Mouse (Mus musculus) B cell, adult 2 months (primary cell): ENCODE measurements around the gene Spred3.
A peak's percentile ranks its signal among the peaks of the same experiment; 100 is the strongest.

ENCODE experiments used
- DNase-seq, 2 experiments: peaks; one replicate each; pipeline ENCODE4 v3.0.0; 2022

Gene Spred3

GRCm38 (mm10) chr7:29124970-29125369, 45.2 kb downstream of the Spred3 start, which contains the start of gene Ryr1:
Ryr1 (minus strand) TSS chr7:29125179.
- DNase-seq: peak; percentile 51 to 55

DNA sequence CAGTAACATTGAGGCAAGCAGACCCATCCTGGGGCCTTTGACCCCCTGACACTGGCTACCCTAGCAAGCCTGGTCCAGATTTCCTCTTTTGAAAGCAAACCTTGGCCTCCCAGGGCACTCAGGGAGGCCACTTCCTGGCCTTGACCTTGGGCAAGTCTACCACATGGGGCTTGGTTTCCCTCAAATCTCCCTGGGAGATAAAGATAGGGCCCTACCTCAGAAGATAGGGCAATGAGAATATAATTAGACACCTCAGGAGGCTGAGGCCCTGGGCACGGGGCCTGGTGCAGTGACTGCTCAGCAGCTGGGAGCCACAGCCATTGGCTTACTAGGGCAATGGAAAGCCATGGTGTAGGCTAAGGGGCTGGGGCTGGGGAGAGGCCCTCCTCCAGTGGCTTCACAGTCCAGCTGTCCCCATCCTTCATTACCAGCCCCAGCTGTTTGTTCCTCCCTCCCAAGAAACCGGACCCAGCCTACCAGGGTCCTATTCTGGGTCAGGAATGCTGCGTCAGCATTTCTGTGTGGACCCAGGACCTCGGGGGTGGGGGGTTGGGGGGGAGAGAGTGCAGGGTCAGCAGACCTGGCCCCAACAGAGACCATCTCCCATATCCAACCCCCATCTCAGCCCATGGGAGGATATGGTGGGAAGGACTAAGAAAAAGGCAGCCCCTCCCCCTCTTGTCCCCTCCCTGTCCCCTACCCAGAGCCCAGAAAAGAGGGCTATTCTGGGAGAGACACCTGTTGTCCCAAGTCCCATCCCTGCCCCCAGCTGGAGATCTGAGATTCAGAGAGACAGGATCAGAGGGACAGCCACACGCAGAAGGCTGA, 46.5 kb downstream of the Spred3 start:
- DNase-seq: no peak

GRCm38 (mm10) chr7:29122821-29123220, 47.4 kb downstream of the Spred3 start:
- DNase-seq: no peak

- DNase-seq: no peak
Observed at GRCm38 (mm10) chr7:29119526-29119925, 50.7 kb downstream of the Spred3 start.

DNA sequence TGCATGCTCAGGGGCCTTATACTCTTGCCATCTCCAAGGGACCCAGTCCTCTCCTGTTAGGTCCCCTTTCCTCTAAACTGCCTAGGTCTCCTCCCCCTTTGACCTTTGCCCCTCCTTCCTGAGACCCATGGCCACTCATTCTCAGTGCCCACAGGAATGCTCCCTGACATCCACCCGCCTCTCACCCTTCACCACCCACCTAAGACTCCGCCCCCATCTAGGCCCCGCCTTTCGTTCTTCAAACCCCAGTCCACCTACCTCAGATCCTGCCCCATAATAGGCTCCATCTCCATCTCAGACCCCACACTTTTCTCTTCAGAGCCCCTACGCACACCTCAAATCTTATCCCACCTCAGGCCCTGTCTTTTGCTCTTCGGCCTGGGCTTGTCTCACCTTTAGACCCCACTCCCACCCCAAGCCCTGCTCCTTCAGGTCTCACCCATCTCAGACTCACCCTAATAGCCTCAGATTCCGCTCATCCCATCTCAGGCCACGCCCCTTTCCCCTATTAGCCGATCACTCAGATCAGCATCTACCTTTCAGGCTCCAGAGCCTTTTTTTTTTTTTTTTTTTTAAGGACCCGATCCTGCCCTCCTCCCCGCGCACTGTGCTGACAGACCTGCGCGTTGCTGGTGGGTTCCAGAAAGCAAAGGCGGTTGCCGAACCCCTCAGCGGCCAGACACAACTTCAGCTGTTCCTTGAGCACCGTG, 51.9 kb downstream of the Spred3 start:
- DNase-seq: no peak

GRCm38 (mm10) chr7:29108992-29109955, 60.9 kb downstream of the Spred3 start:
- DNase-seq: no peak
